Mouse (Mus musculus): ENCODE results near the gene Ifnl3. TPM values are rescaled to one million over a fixed set of nuclear protein-coding genes. Genes with fewer than 3 reads are reported as not detected.

The Ifnl3 gene
- total RNA-seq, 2 experiments from 2014 or later: not detected

Small RNAs within 50 kb of the gene (microRNA-seq; reads per million reads assigned to microRNA genes)
- gene Mir7049: 2.5 reads per million, percentile 3 among the genes with 10 or more reads in this experiment

Other genes with a start within 250 kb of the Ifnl3 start
- gene Eid2b, start 245.1 kb upstream of the Ifnl3 start, total RNA-seq (2021): 10 to 100 TPM; 13.7 to 18.4 TPM
- 1 to 10 TPM in 1 of 2 experiments, not detected in 1; 1.1 TPM for gene Selenov, start 231.7 kb upstream of the Ifnl3 start, total RNA-seq (2021)
- gene Dll3, start 220.6 kb upstream of the Ifnl3 start, total RNA-seq (2021): under 1 TPM in 1 of 2 experiments, not detected in 1; 0.89 TPM
- 100 to 1,000 TPM in 1 of 2 experiments, 10 to 100 TPM in 1; 84.0 to 102 TPM for gene Timm50, start 210.8 kb upstream of the Ifnl3 start, total RNA-seq (2021)
- gene Supt5, start 184.1 kb upstream of the Ifnl3 start, total RNA-seq (2021): 100 to 1,000 TPM; 122 to 287 TPM
- 1,000 to 10,000 TPM; 1,072 to 1,115 TPM for gene Rps16, start 172.2 kb upstream of the Ifnl3 start, total RNA-seq (2021)
- gene Plekhg2, start 150.2 kb upstream of the Ifnl3 start, total RNA-seq (2021): 10 to 100 TPM; 19.0 to 27.2 TPM
- 10 to 100 TPM; 19.0 to 26.1 TPM for gene Zfp36, start 142.6 kb upstream of the Ifnl3 start, total RNA-seq (2021)
- 10 to 100 TPM; 33.6 to 47.4 TPM for gene Med29, start 130.1 kb upstream of the Ifnl3 start, total RNA-seq (2021)
- 10 to 100 TPM; 67.3 to 77.7 TPM for gene Paf1, start 129.9 kb upstream of the Ifnl3 start, total RNA-seq (2021)
- 1 to 10 TPM; 6.7 to 8.1 TPM for gene Gmfg, start 85.4 kb upstream of the Ifnl3 start, total RNA-seq (2021)
- 10 to 100 TPM; 15.6 to 17.5 TPM for gene Lrfn1, start 70.9 kb upstream of the Ifnl3 start, total RNA-seq (2021)
- gene Ifnl2, start 12.4 kb upstream of the Ifnl3 start, total RNA-seq (2021): not detected
- gene Sycn, start 18.0 kb downstream of the Ifnl3 start, total RNA-seq (2021): not detected
- gene Nccrp1, start 24.4 kb downstream of the Ifnl3 start, total RNA-seq (2021): under 1 TPM in 1 of 2 experiments, not detected in 1; 0.20 TPM
- 10 to 100 TPM; 62.5 to 69.8 TPM for gene Samd4b, start 75.3 kb downstream of the Ifnl3 start, total RNA-seq (2021)
- 10 to 100 TPM; 28.0 to 30.0 TPM for gene Pak4, start 75.3 kb downstream of the Ifnl3 start, total RNA-seq (2021)
- gene Acp7, start 108.5 kb downstream of the Ifnl3 start, total RNA-seq (2021): not detected
- gene Fbxo27, start 170.0 kb downstream of the Ifnl3 start, total RNA-seq (2021): 1 to 10 TPM in 1 of 2 experiments, under 1 TPM in 1; 0.86 to 1.6 TPM
- gene Fbxo17, start 194.0 kb downstream of the Ifnl3 start, total RNA-seq (2021): 1 to 10 TPM; 2.2 to 3.5 TPM
- gene Mrps12, start 219.0 kb downstream of the Ifnl3 start, total RNA-seq (2021): 10 to 100 TPM; 81.4 to 86.2 TPM
- 10 to 100 TPM; 18.5 to 18.8 TPM for gene Sars2, start 219.2 kb downstream of the Ifnl3 start, total RNA-seq (2021)
- gene Ccer2, start 233.3 kb downstream of the Ifnl3 start, total RNA-seq (2021): not detected
- 10 to 100 TPM; 73.7 to 82.5 TPM for gene Sirt2, start 243.9 kb downstream of the Ifnl3 start, total RNA-seq (2021)
- 10 to 100 TPM; 44.1 to 49.2 TPM for gene Nfkbib, start 244.7 kb downstream of the Ifnl3 start, total RNA-seq (2021)

Data from adrenal gland, postnatal 36 days (tissue).